Mouse (Mus musculus): ENCODE measurements around the gene Spag17.

Gene Spag17

GRCm38 (mm10) chr3:99959805-99960485 lies 74.7 kb downstream of the Spag17 start:
- DNase-seq (ENCODE audit: extremely low read depth, insufficient read length, low spot score) = no peak

- no peak for DNase-seq (ENCODE audit: extremely low read depth, insufficient read length, low spot score)
Observed at GRCm38 (mm10) chr3:99964345-99964744, 79.1 kb downstream of the Spag17 start.

GRCm38 (mm10) chr3:99965863-99966262 lies 80.7 kb downstream of the Spag17 start:
- no peak for DNase-seq (ENCODE audit: extremely low read depth, insufficient read length, low spot score)

- DNase-seq (ENCODE audit: extremely low read depth, insufficient read length, low spot score) = no peak
Observed at GRCm38 (mm10) chr3:99966285-99966684, 81.1 kb downstream of the Spag17 start.

GRCm38 (mm10) chr3:99970766-99971165 lies 85.6 kb downstream of the Spag17 start:
- no peak for DNase-seq (ENCODE audit: extremely low read depth, insufficient read length, low spot score)

GRCm38 (mm10) chr3:99981046-99981445 lies 95.8 kb downstream of the Spag17 start:
- peak; percentile 16 for DNase-seq (ENCODE audit: extremely low read depth, insufficient read length, low spot score)

GRCm38 (mm10) chr3:100004676-100005075 lies 119.5 kb downstream of the Spag17 start:
- no peak for DNase-seq (ENCODE audit: extremely low read depth, insufficient read length, low spot score)

- no peak for DNase-seq (ENCODE audit: extremely low read depth, insufficient read length, low spot score)
Observed at GRCm38 (mm10) chr3:100009807-100010206, 124.6 kb downstream of the Spag17 start.

GRCm38 (mm10) chr3:100014110-100014509 lies 128.9 kb downstream of the Spag17 start:
- DNase-seq (ENCODE audit: extremely low read depth, insufficient read length, low spot score) = no peak

- no peak for DNase-seq (ENCODE audit: extremely low read depth, insufficient read length, low spot score)
Observed at GRCm38 (mm10) chr3:100031291-100031690, 146.1 kb downstream of the Spag17 start.

- DNase-seq (ENCODE audit: extremely low read depth, insufficient read length, low spot score) = no peak
Observed at GRCm38 (mm10) chr3:100032969-100033368, 147.8 kb downstream of the Spag17 start.

GRCm38 (mm10) chr3:100034366-100034956 lies 149.3 kb downstream of the Spag17 start:
- DNase-seq (ENCODE audit: extremely low read depth, insufficient read length, low spot score) = no peak

GRCm38 (mm10) chr3:100035097-100035496 lies 149.9 kb downstream of the Spag17 start:
- no peak for DNase-seq (ENCODE audit: extremely low read depth, insufficient read length, low spot score)

- DNase-seq (ENCODE audit: extremely low read depth, insufficient read length, low spot score) = no peak
Observed at GRCm38 (mm10) chr3:100036846-100037245, 151.6 kb downstream of the Spag17 start.

GRCm38 (mm10) chr3:100074406-100074805 lies 189.2 kb downstream of the Spag17 start:
- DNase-seq (ENCODE audit: extremely low read depth, insufficient read length, low spot score) = no peak

- no peak for DNase-seq (ENCODE audit: extremely low read depth, insufficient read length, low spot score)
Observed at GRCm38 (mm10) chr3:100102386-100103092, 217.3 kb downstream of the Spag17 start.

- DNase-seq (ENCODE audit: extremely low read depth, insufficient read length, low spot score) = no peak
Observed at GRCm38 (mm10) chr3:100106736-100107135, 221.5 kb downstream of the Spag17 start.

- DNase-seq (ENCODE audit: extremely low read depth, insufficient read length, low spot score) = no peak
Observed at GRCm38 (mm10) chr3:100118681-100119080, 233.5 kb downstream of the Spag17 start.

GRCm38 (mm10) chr3:100121961-100122360 lies 236.8 kb downstream of the Spag17 start:
- no peak for DNase-seq (ENCODE audit: extremely low read depth, insufficient read length, low spot score)

- DNase-seq (ENCODE audit: extremely low read depth, insufficient read length, low spot score) = no peak
Observed at GRCm38 (mm10) chr3:100122445-100122844, 237.2 kb downstream of the Spag17 start.

- no peak for DNase-seq (ENCODE audit: extremely low read depth, insufficient read length, low spot score)
Observed at GRCm38 (mm10) chr3:100160682-100161445, 275.7 kb downstream of the Spag17 start.

All from 3134 (cell line).